Mouse (Mus musculus): ENCODE data around the gene Usp34. TPM values are rescaled to one million over a fixed set of nuclear protein-coding genes. Genes with fewer than 3 reads are reported as not detected.
A peak's percentile ranks its signal among the peaks of the same experiment; 100 is the strongest.
"Not testable (repeated sequence)": the region's sequence is repeated elsewhere in the genome, so short reads cannot be mapped to it uniquely, and the experiment has no call there.

Gene Usp34
- polyA plus RNA-seq, 1 experiment from 2014 or later, result 40.4 TPM

DNA sequence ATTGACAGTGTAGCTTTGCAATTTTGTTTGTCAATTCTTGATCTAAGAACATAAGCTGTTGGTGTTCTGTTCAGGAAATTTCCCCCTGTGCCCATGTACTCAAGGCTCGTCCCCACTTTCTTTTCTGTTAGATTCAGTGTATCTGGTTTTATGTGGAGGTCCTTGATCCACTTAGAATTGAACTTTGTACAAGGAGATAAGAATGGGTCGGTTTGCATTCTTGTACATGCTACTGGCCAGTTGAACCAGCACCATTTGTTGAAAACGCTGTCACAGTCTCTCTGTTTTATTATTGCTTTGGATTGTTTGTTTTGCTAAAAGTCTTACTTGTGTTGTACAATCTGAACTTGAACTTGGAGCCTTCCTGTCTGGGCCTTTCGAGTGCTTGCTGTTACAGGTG is 89.9 kb downstream of the Usp34 start:
- ATAC-seq (replicated peaks; ENCODE audit: insufficient number of reproducible peaks, low FRiP score, low TSS enrichment, low read depth) (no peak), DNase-seq (ENCODE audit: low spot score) (no peak)
- peaks cover 4% of the 10 kb centered on the region for H3K36me3 ChIP-seq (replicated peaks; ENCODE audit: control insufficient read depth, insufficient read depth, low read depth, low read length)
- no peak overlapping the region for H3K27ac ChIP-seq (replicated peaks; ENCODE audit: low read depth, low read length)
- no peaks in the 10 kb centered on the region for H3K4me1 ChIP-seq (ENCODE audit: control insufficient read depth, insufficient read depth, low read length)
- no peaks in the 10 kb centered on the region for H3K27me3 ChIP-seq (ENCODE audit: control insufficient read depth, insufficient read depth, low read length)
- 90% methylated on average over 4 of the region's 4 CpGs for WGBS
- no peaks in the 10 kb centered on the region for H3K9me3 ChIP-seq (replicated peaks; ENCODE audit: control insufficient read depth, low read length)
- no peak overlapping the region for H3K4me2 ChIP-seq (ENCODE audit: low read depth, low read length)
- no peak overlapping the region for H3K9ac ChIP-seq (replicated peaks; ENCODE audit: low read length)
- no peak overlapping the region for H3K4me3 ChIP-seq (ENCODE audit: low read depth, low read length)

DNA sequence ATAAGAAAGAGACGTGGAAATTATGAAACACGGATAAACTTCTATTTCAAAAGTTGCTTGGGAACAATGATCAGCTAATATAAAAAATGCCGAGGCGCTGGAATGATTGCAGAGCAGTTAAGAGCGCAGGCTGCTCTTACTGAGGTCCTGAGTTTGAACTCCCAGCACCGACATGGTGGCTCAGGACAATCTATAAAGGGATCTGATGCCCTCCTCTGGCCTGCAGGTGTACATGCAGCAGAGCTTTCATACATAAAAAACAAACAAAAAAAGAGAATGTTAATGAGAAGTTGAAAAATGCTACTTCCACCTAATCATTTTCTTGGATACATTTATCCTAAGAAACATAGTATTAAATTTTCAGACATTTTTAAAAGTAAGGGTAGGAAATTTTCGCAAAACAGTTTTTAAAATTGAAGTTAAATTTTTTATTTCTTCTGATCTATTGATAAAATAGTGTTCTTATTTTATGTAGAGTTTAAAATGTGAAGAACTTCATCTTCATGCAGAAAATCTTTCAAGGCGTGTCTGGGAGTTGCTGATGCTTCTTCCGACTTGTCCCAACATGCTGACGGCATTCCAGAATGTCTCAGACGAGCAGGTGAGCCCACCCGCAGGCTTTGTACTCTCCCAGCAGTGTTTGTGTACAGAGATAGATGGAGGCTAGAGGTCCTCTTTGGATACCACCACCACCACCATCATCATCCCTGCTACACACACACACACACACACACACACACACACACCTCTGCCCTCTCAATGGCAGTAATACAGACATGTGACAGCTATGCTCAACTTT is 94.5 kb downstream of the Usp34 start:
- Histone ChIP-seq H3K4me2 (ENCODE audit: low read depth, low read length) (no peak overlapping the region), H3K36me3 (replicated peaks; ENCODE audit: control insufficient read depth, insufficient read depth, low read depth, low read length) (no peaks in the 10 kb centered on the region; the same call in 1 of the 2 replicates), H3K9me3 (replicated peaks; ENCODE audit: control insufficient read depth, low read length) (no peaks in the 10 kb centered on the region), H3K27ac (replicated peaks; ENCODE audit: low read depth, low read length) (no peak overlapping the region), H3K27me3 (ENCODE audit: control insufficient read depth, insufficient read depth, low read length) (no peaks in the 10 kb centered on the region), H3K4me3 (ENCODE audit: low read depth, low read length) (no peak overlapping the region), H3K4me1 (ENCODE audit: control insufficient read depth, insufficient read depth, low read length) (no peaks in the 10 kb centered on the region), H3K9ac (replicated peaks; ENCODE audit: low read length) (no peak overlapping the region)
- ATAC-seq (replicated peaks; ENCODE audit: insufficient number of reproducible peaks, low FRiP score, low TSS enrichment, low read depth) (no peak), DNase-seq (ENCODE audit: low spot score) (peak; percentile 28)
- 87% methylated on average over 12 of the region's 12 CpGs for WGBS

DNA sequence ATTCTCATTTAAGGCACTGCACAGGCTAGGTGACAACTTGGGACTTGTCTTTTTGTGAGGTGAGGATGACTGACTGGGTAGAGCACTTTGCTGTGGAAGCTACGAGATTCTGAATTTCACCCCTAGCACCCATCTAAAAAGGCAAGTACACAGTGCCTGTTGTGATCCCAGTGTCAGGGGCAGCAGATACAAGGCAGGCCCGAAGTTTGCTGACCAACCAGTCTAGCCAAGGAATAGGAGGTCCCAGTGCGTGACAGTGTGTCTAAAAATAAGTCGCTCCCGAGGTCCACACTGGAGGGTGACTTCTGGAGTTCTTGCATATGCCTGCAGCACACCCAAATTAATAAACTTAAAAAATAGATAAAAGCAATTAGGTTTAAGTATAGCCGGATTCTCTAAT is 121.6 kb downstream of the Usp34 start:
- Histone ChIP-seq H3K27ac (replicated peaks; ENCODE audit: low read depth, low read length) (no peak overlapping the region), H3K4me3 (ENCODE audit: low read depth, low read length) (no peak overlapping the region), H3K27me3 (ENCODE audit: control insufficient read depth, insufficient read depth, low read length) (no peaks in the 10 kb centered on the region), H3K9me3 (replicated peaks; ENCODE audit: control insufficient read depth, low read length) (no peaks in the 10 kb centered on the region), H3K4me2 (ENCODE audit: low read depth, low read length) (no peak overlapping the region), H3K36me3 (replicated peaks; ENCODE audit: control insufficient read depth, insufficient read depth, low read depth, low read length) (peaks cover 8% of the 10 kb centered on the region), H3K9ac (replicated peaks; ENCODE audit: low read length) (no peak overlapping the region), H3K4me1 (ENCODE audit: control insufficient read depth, insufficient read depth, low read length) (no peaks in the 10 kb centered on the region)
- DNase-seq (ENCODE audit: low spot score) (no peak), ATAC-seq (replicated peaks; ENCODE audit: insufficient number of reproducible peaks, low FRiP score, low TSS enrichment, low read depth) (no peak)
- 92% methylated on average over 6 of the region's 6 CpGs for WGBS

DNA sequence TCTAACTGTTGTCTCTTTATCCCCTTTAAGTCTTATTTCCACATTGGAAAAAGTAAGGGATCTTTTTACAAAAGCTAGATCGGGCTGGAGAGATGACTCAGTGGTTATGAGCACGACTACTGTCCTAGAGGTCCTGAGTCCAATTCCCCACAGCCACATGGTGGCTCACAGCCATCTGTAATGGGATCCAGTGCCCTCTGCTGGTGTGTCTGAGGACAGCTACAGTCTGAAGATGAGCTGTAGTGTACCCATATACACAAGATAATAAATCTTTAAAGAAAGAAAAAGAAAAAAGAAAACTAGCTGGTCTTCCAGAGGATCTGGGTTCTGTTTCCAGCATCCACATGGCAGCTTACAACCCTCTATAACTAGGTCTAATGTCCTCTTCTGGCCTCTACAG is 123.3 kb downstream of the Usp34 start:
- Histone ChIP-seq H3K9ac (replicated peaks; ENCODE audit: low read length) (no peak overlapping the region), H3K4me1 (ENCODE audit: control insufficient read depth, insufficient read depth, low read length) (no peaks in the 10 kb centered on the region), H3K4me2 (ENCODE audit: low read depth, low read length) (no peak overlapping the region), H3K4me3 (ENCODE audit: low read depth, low read length) (no peak overlapping the region), H3K36me3 (replicated peaks; ENCODE audit: control insufficient read depth, insufficient read depth, low read depth, low read length) (peaks cover 8% of the 10 kb centered on the region), H3K9me3 (replicated peaks; ENCODE audit: control insufficient read depth, low read length) (no peaks in the 10 kb centered on the region), H3K27ac (replicated peaks; ENCODE audit: low read depth, low read length) (no peak overlapping the region), H3K27me3 (ENCODE audit: control insufficient read depth, insufficient read depth, low read length) (no peaks in the 10 kb centered on the region)
- WGBS, result 90% methylated on average over 2 of the region's 2 CpGs
- ATAC-seq (replicated peaks; ENCODE audit: insufficient number of reproducible peaks, low FRiP score, low TSS enrichment, low read depth), result no peak
- no peak for DNase-seq (ENCODE audit: low spot score)

DNA sequence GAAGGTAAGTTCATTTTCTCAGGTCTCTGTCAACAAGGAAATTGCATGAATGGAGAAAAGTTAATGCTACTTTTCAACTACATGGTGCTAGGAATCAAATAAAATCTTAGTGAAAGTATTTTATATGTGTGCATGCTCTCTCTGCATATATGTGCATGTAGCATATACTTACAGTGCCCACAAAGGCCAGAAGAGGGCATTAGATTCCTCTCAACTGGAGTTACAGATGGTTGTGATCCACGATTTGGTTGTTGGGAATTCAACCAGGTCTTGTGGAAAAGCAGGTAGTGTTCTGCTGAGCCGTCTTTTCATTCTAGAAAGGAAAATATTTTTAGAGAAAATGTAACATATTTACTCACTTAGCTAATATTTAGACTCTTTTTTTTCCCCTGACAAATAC is 129.4 kb downstream of the Usp34 start:
- 88% methylated on average over 2 of the region's 2 CpGs for WGBS
- H3K27ac ChIP-seq (replicated peaks; ENCODE audit: low read depth, low read length), result no peak overlapping the region
- H3K36me3 ChIP-seq (replicated peaks; ENCODE audit: control insufficient read depth, insufficient read depth, low read depth, low read length), result peaks cover 3% of the 10 kb centered on the region
- no peak for ATAC-seq (replicated peaks; ENCODE audit: insufficient number of reproducible peaks, low FRiP score, low TSS enrichment, low read depth)
- no peaks in the 10 kb centered on the region for H3K9me3 ChIP-seq (replicated peaks; ENCODE audit: control insufficient read depth, low read length)
- no peak overlapping the region for H3K9ac ChIP-seq (replicated peaks; ENCODE audit: low read length)
- H3K4me2 ChIP-seq (ENCODE audit: low read depth, low read length), result no peak overlapping the region
- DNase-seq (ENCODE audit: low spot score), result peak; percentile 15
- no peaks in the 10 kb centered on the region for H3K27me3 ChIP-seq (ENCODE audit: control insufficient read depth, insufficient read depth, low read length)
- H3K4me3 ChIP-seq (ENCODE audit: low read depth, low read length), result no peak overlapping the region
- no peaks in the 10 kb centered on the region for H3K4me1 ChIP-seq (ENCODE audit: control insufficient read depth, insufficient read depth, low read length)

DNA sequence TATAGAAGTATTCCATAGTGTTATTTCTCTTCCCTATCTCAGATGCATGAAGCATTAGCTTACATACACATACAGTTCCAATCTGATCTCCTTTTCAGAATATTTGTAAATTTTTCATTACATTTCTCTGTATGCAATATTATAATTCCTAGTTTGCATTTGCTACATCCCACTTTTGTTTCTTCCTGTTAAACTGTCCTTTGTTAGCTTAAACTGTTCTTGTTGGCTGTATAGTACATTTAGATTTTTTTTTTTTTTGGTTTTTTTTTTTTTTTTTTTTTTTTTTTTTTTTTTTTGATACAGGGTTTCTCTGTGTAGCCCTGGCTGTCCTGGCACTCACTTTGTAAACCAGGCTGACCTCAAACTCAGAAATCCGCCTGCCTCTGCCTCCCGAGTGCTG is 159.2 kb downstream of the Usp34 start:
- H3K27ac ChIP-seq (replicated peaks; ENCODE audit: low read depth, low read length); H3K4me2 ChIP-seq (ENCODE audit: low read depth, low read length); ATAC-seq (replicated peaks; ENCODE audit: insufficient number of reproducible peaks, low FRiP score, low TSS enrichment, low read depth); H3K9me3 ChIP-seq (replicated peaks; ENCODE audit: control insufficient read depth, low read length); H3K4me3 ChIP-seq (ENCODE audit: low read depth, low read length); H3K27me3 ChIP-seq (ENCODE audit: control insufficient read depth, insufficient read depth, low read length); H3K36me3 ChIP-seq (replicated peaks; ENCODE audit: control insufficient read depth, insufficient read depth, low read depth, low read length); DNase-seq (ENCODE audit: low spot score); H3K4me1 ChIP-seq (ENCODE audit: control insufficient read depth, insufficient read depth, low read length); H3K9ac ChIP-seq (replicated peaks; ENCODE audit: low read length): not testable (repeated sequence)
- WGBS, result 93% methylated on average over 2 of the region's 2 CpGs

DNA sequence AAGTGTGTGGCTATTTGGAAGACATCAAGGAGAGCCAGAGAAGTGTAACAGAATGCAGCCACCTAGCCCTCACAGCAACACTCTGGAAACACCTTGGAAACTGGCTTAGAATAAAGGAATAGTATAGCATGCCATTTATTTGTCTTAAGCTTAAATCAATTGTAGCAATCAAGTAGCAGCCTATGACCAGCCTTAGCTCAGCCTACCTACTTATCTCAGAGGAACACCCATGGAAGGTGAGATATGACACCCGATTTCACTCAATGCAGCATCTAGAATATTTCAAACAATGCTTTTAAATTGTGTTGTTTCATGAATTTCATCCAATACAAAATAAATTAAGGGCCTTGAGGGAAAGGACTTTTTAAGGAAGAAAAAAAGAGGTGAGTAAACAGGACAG is 183.3 kb downstream of the Usp34 start:
- H3K36me3 ChIP-seq (replicated peaks; ENCODE audit: control insufficient read depth, insufficient read depth, low read depth, low read length), result peaks cover 23% of the 10 kb centered on the region
- 89% methylated on average over 1 of the region's 1 CpGs for WGBS

DNA sequence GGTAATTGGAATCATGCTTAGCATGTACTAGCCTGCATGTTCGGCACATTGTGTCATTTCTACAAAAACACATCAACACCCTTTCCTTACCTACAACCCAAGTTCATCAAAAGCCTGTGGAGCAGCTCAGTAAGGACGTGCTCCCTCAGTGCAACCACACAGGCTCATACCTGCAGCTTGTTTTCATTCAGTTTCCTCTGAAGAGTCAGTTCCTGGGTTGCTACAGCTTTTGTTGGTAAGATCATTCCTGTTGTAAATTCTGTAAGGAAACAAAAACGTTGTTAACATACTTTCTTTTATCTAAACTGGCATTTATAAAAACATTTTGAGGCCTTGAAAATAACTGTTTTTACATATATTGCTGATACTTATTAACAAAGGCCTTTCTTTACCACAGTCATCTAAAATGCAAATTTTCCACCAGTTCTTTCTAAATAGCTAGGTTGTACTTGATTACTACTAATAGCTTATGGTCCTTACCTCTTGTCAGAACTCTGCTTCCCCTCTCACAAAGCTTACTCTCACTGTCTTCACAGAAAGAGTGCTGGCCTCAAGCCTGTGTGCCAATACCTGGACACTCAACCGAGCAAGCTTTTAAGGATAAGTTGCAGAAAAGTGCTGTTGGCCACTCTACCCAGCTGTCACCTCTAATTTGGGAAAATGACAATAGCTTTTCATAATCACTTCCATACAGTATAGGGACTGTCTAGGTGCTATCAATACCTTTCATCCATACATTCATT is 185.5 kb downstream of the Usp34 start:
- no peak overlapping the region for H3K4me2 ChIP-seq (ENCODE audit: low read depth, low read length)
- H3K27ac ChIP-seq (replicated peaks; ENCODE audit: low read depth, low read length), result no peak overlapping the region
- H3K4me3 ChIP-seq (ENCODE audit: low read depth, low read length), result no peak overlapping the region
- ATAC-seq (replicated peaks; ENCODE audit: insufficient number of reproducible peaks, low FRiP score, low TSS enrichment, low read depth) (no peak), DNase-seq (ENCODE audit: low spot score) (no peak)
- no peak overlapping the region for H3K9ac ChIP-seq (replicated peaks; ENCODE audit: low read length)
- WGBS, result 84% methylated on average over 4 of the region's 4 CpGs
- peaks cover 20% of the 10 kb centered on the region for H3K36me3 ChIP-seq (replicated peaks; ENCODE audit: control insufficient read depth, insufficient read depth, low read depth, low read length)
- no peaks in the 10 kb centered on the region for H3K9me3 ChIP-seq (replicated peaks; ENCODE audit: control insufficient read depth, low read length)
- H3K4me1 ChIP-seq (ENCODE audit: control insufficient read depth, insufficient read depth, low read length), result no peaks in the 10 kb centered on the region; the same call in 1 of the 2 replicates
- H3K27me3 ChIP-seq (ENCODE audit: control insufficient read depth, insufficient read depth, low read length), result no peaks in the 10 kb centered on the region

More for the DNA sequence above, 183.3 kb downstream of the Usp34 start:
- Histone ChIP-seq H3K4me1 (ENCODE audit: control insufficient read depth, insufficient read depth, low read length) (no peaks in the 10 kb centered on the region), H3K4me2 (ENCODE audit: low read depth, low read length) (no peak overlapping the region), H3K4me3 (ENCODE audit: low read depth, low read length) (no peak overlapping the region), H3K9me3 (replicated peaks; ENCODE audit: control insufficient read depth, low read length) (no peaks in the 10 kb centered on the region), H3K27me3 (ENCODE audit: control insufficient read depth, insufficient read depth, low read length) (no peaks in the 10 kb centered on the region), H3K9ac (replicated peaks; ENCODE audit: low read length) (no peak overlapping the region), H3K27ac (replicated peaks; ENCODE audit: low read depth, low read length) (no peak overlapping the region)
- DNase-seq (ENCODE audit: low spot score) (no peak), ATAC-seq (replicated peaks; ENCODE audit: insufficient number of reproducible peaks, low FRiP score, low TSS enrichment, low read depth) (no peak)
